Mouse (Mus musculus) embryonic facial prominence, embryonic 11.5 days (tissue): Measurements from ENCODE around the gene Ydjc. TPM values are rescaled to one million over a fixed set of nuclear protein-coding genes. Genes with fewer than 3 reads are reported as not detected.

Source experiments
- ATAC-seq: fragments of 200-750 bp; cut with Nextera tagmentation; replicated peaks from 2 replicates; pipeline ENCODE4 v1.8.0; 2017; ENCODE audit warnings: low read depth; ENCODE audit not compliant: insufficient number of reproducible peaks, low FRiP score, low TSS enrichment
- DNase-seq: peaks from one replicate; pipeline ENCODE4 v3.0.0-alpha.2; 2015; ENCODE audit warnings: low spot score
- H3K27ac ChIP-seq: fragments of 300-500 bp; sonication (generic); replicated peaks from 2 replicates; pipeline ENCODE4 v1.5.1; 2014; ENCODE audit warnings: mild to moderate bottlenecking, low read depth, low read length, control low read depth
- H3K27me3 ChIP-seq: fragments of 300-500 bp; sonication (generic); 2 replicates; pipeline ENCODE4 v1.6.1; 2014; ENCODE audit warnings: mild to moderate bottlenecking, low read length, moderate library complexity, mixed read lengths; ENCODE audit not compliant: control insufficient read depth, insufficient read depth
- H3K36me3 ChIP-seq: fragments of 300-500 bp; sonication (generic); replicated peaks from 2 replicates; pipeline ENCODE4 v1.6.1; 2014; ENCODE audit warnings: low read depth, mild to moderate bottlenecking, low read length, moderate library complexity, mixed read lengths; ENCODE audit not compliant: control insufficient read depth, insufficient read depth
- H3K4me1 ChIP-seq: fragments of 300-500 bp; sonication (generic); 2 replicates; pipeline ENCODE4 v1.6.1; 2014; ENCODE audit warnings: low read length, mixed read lengths; ENCODE audit not compliant: control insufficient read depth, insufficient read depth
- H3K4me2 ChIP-seq: fragments of 300-500 bp; sonication (generic); 2 replicates; pipeline ENCODE4 v1.6.1; 2014; ENCODE audit warnings: low read depth, mild to moderate bottlenecking, control low read depth, low read length, moderate library complexity
- H3K4me3 ChIP-seq: fragments of 300-500 bp; sonication (generic); 2 replicates; pipeline ENCODE4 v1.5.1; 2014; ENCODE audit warnings: low read depth, low read length, control low read depth
- H3K9ac ChIP-seq: fragments of 300-500 bp; sonication (generic); replicated peaks from 2 replicates; pipeline ENCODE4 v1.6.1; 2014; ENCODE audit warnings: mild to moderate bottlenecking, control low read depth, low read length
- H3K9me3 ChIP-seq: fragments of 300-500 bp; sonication (generic); replicated peaks from 2 replicates; pipeline ENCODE4 v1.6.1; 2016; ENCODE audit warnings: mild to moderate bottlenecking, low read length, inconsistent platforms, mixed read lengths; ENCODE audit not compliant: control insufficient read depth
- WGBS: fragments of 180-500 bp; shearing (Covaris S2); extraction: QIAGEN DNeasy Blood & Tissue Kit; methylation state at CpG from one replicate; pipeline ENCODE4 v1.1.7; 2014; 5-methylcytosine and 5-hydroxymethylcytosine counted together
- polyA plus RNA-seq: library from polyadenylated mRNA; unstranded; fragments of >200 nt; fragmentation: Nextera tagmentation; extraction: Ambion mirVana; gene quantifications from 2 replicates; pipeline ENCODE4 v1.2.1, GENCODE M21; 2014

Ydjc gene
- polyA plus RNA-seq, 1 experiment from 2014 or later = 6.2 TPM

GRCm38 (mm10) chr16:17193823-17194222, 49.4 kb downstream of the Ydjc start:
- Histone ChIP-seq H3K36me3 (peaks cover 3% of the 10 kb centered on the region), H3K9me3 (no peaks in the 10 kb centered on the region), H3K4me3 (no peak overlapping the region), H3K27me3 (no peaks in the 10 kb centered on the region), H3K4me2 (no peak overlapping the region), H3K27ac (no peak overlapping the region), H3K9ac (no peak overlapping the region), H3K4me1 (no peaks in the 10 kb centered on the region)
- DNase-seq = no peak
- ATAC-seq = no peak
- 95% methylated on average over 4 of the region's 4 CpGs for WGBS

GRCm38 (mm10) chr16:17200121-17200952, 55.9 kb downstream of the Ydjc start:
- DNase-seq (peak; percentile 27), ATAC-seq (0 out of 2 replicates have a peak, but pooled peaks have one; percentile 6)
- H3K4me2 ChIP-seq = peak overlapping the region; percentile 53
- no peaks in the 10 kb centered on the region for H3K27me3 ChIP-seq
- peak overlapping the region; percentile 100 for H3K4me3 ChIP-seq
- 6% methylated on average over 24 of the region's 24 CpGs for WGBS
- H3K4me1 ChIP-seq = no peaks in the 10 kb centered on the region
- H3K9me3 ChIP-seq = no peaks in the 10 kb centered on the region
- 0 out of 2 replicates have a peak overlapping the region, but pooled peaks have one; percentile 6 for H3K27ac ChIP-seq
- no peaks in the 10 kb centered on the region for H3K36me3 ChIP-seq
- H3K9ac ChIP-seq = peak overlapping the region; percentile 100

GRCm38 (mm10) chr16:17200953-17201707, 56.7 kb downstream of the Ydjc start:
- Histone ChIP-seq H3K27ac (peak overlapping the region; percentile 6; the same call in 1 of the 2 replicates), H3K4me1 (no peaks in the 10 kb centered on the region), H3K4me3 (peak overlapping the region; percentile 100), H3K27me3 (no peaks in the 10 kb centered on the region), H3K36me3 (no peaks in the 10 kb centered on the region), H3K4me2 (peak overlapping the region; percentile 53), H3K9ac (peak overlapping the region; percentile 100), H3K9me3 (no peaks in the 10 kb centered on the region)
- under 1% methylated on average over 71 of the region's 72 CpGs for WGBS
- DNase-seq (peak; percentile 91), ATAC-seq (peak; percentile 78)

DNA sequence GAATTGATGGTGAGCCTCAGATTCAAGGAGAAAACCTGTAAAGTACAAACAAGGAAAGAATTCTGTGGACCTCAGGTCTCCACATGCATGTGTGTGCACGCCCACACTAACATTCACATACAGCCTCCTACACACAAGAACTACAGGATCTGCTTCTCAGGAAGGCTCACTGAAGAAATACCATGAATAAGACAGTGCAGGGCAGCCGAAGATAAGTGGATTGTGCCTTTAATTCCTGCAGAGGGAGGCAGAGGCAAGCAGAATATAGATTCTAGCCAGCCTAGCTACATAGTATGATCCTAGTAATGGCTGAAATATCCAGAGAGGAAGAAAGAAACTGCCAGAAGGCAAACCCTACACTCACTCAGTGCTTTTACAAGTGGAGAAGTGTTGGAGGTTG, 57.6 kb downstream of the Ydjc start:
- Histone ChIP-seq H3K4me3 (no peak overlapping the region), H3K9me3 (no peaks in the 10 kb centered on the region), H3K4me1 (no peaks in the 10 kb centered on the region), H3K27ac (no peak overlapping the region), H3K9ac (no peak overlapping the region), H3K27me3 (no peaks in the 10 kb centered on the region), H3K36me3 (no peaks in the 10 kb centered on the region), H3K4me2 (no peak overlapping the region)
- WGBS = 67% methylated on average over 2 of the region's 2 CpGs
- no peak for ATAC-seq
- peak; percentile 31 for DNase-seq

- Histone ChIP-seq H3K27me3 (no peaks in the 10 kb centered on the region), H3K4me3 (peak within 1 kb of the TSS; percentile 100), H3K9me3 (no peaks in the 10 kb centered on the region), H3K9ac (no peak within 1 kb of the TSS), H3K36me3 (no peaks in the 10 kb centered on the region), H3K4me2 (no peak within 1 kb of the TSS), H3K4me1 (no peaks in the 10 kb centered on the region), H3K27ac (no peak within 1 kb of the TSS)
- DNase-seq (no peak), ATAC-seq (no peak)
- 77% methylated on average over 1 of the region's 1 CpGs for WGBS
Measured at GRCm38 (mm10) chr16:17202549-17202948, 58.1 kb downstream of the Ydjc start, which contains the start of gene Ube2l3. Gene Ube2l3, minus strand, starts transcription at chr16:17202649.

- DNase-seq = peak; percentile 55
- Histone ChIP-seq H3K9me3 (no peaks in the 10 kb centered on the region), H3K4me1 (peaks cover 10% of the 10 kb centered on the region)
Measured at GRCm38 (mm10) chr16:17204990-17205389, 60.6 kb downstream of the Ydjc start.

DNA sequence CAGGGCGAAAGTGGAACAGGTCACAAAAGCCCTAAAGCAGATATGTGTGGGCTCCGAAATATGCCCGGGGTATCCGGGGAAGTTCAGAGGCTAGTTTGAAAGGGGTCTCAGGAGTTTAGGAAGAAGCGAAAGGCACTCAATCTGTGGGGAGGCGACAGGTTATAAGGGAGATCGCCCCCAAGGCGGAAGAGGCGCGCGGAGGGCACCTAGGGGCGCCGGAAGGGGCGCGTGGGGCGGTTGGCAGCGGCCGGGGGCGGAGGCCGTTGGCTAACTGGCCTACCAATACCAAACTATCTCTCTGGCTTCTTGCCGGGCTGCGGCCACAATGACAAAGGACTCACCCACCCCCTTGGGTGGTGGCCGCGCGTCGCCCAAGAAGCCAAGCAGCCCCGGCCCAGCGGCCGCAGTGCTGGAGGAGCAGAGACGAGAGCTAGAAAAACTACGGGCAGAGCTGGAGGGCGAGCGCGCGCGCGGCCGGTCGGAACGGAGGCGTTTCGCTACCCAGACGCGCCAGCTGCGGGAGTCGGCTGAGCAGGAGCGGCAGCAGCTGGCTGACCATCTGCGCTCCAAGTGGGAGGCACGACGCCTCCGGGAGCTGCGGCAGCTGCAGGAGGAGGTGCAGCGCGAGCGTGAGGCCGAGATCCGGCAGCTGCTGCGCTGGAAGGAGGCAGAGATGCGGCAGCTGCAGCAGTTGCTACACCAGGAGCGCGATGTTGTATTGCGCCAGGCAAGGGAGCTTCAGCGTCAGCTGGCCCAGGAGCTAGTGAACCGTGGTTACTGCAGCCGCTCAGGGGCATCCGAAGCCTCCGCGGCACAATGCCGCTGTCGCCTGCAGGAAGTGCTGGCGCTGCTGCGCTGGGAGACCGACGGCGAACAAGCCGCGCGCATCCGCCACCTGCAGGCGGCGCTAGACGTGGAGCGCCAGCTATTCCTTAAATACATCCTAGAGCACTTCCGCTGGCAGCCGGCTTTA, 64.3 kb downstream of the Ydjc start, which contains the start of gene Rimbp3:
TSS of gene Rimbp3 (plus strand) at position 215 of the 973 bp plus-strand sequence.
- peak within 1 kb of the TSS; percentile 46 for H3K4me3 ChIP-seq
- peak; percentile 93 for DNase-seq
- peak within 1 kb of the TSS; percentile 25; the same call in 1 of the 2 replicates for H3K27ac ChIP-seq
- WGBS = 1% methylated on average over 85 of the region's 85 CpGs
- 0 out of 2 replicates have a peak, but pooled peaks cover 4% of the 10 kb centered on the region for H3K27me3 ChIP-seq
- H3K9ac ChIP-seq = peak within 1 kb of the TSS; percentile 49
- peak within 1 kb of the TSS; percentile 99 for H3K4me2 ChIP-seq
- peak; percentile 71 for ATAC-seq
- no peaks in the 10 kb centered on the region for H3K36me3 ChIP-seq
- peaks cover 10% of the 10 kb centered on the region for H3K4me1 ChIP-seq
- no peaks in the 10 kb centered on the region; the same call in 1 of the 2 replicates for H3K9me3 ChIP-seq

More at GRCm38 (mm10) chr16:17204990-17205389, 60.6 kb downstream of the Ydjc start:
- H3K9ac ChIP-seq = no peak overlapping the region
- WGBS = 5% methylated on average over 6 of the region's 6 CpGs
- H3K36me3 ChIP-seq = no peaks in the 10 kb centered on the region
- H3K27ac ChIP-seq = no peak overlapping the region
- H3K4me3 ChIP-seq = no peak overlapping the region
- no peak for ATAC-seq
- 0 out of 2 replicates have a peak, but pooled peaks cover 4% of the 10 kb centered on the region for H3K27me3 ChIP-seq
- no peak overlapping the region for H3K4me2 ChIP-seq
